Mouse (Mus musculus) common myeloid progenitor, adult 5-6 weeks (primary cell): ENCODE results near the gene Trpm6. TPM values are rescaled to one million over a fixed set of nuclear protein-coding genes. Genes with fewer than 3 reads are reported as not detected.

Source experiments
- ATAC-seq: replicated peaks from 2 replicates; pipeline ENCODE4 v1.8.0; 2016; ENCODE audit warnings: low read depth, mild to moderate bottlenecking, moderate TSS enrichment, inconsistent platforms; ENCODE audit not compliant: poor library complexity, severe bottlenecking
- total RNA-seq: library from RNA; stranded (forward); fragments of 200-1000, 187-1606 nt; gene quantifications from 2 replicates; pipeline ENCODE4 v1.2.3, GENCODE M21; 2017

The Trpm6 gene
- total RNA-seq, 1 experiment from 2014 or later, result not detected

DNA sequence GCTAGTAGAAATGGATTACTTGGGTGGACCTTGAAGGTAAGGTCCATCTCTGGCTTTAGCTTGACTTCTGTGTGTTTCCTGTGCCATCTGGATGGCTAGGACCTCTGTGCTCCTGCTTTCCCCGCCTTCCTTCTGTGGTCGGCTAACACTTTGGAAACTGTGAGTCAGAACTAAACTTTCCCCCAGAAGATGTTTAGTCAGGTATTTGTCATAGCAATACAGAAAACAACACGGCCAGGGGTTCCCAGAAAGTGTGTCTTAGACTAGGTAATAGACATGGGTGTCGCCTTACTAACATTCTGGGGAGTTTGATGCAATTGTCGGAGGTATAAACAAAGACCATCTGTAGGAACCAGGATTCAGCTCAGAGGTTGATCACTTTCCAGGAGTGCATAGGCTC lies 16.6 kb downstream of the Trpm6 start:
- ATAC-seq, result no peak

GRCm38 (mm10) chr19:18771048-18771447 lies 21.3 kb downstream of the Trpm6 start:
- 0 out of 2 replicates have a peak, but pooled peaks have one; percentile 22 for ATAC-seq

- no peak for ATAC-seq
These were observed 21.8 kb downstream of the Trpm6 start for GRCm38 (mm10) chr19:18771561-18771960.

DNA sequence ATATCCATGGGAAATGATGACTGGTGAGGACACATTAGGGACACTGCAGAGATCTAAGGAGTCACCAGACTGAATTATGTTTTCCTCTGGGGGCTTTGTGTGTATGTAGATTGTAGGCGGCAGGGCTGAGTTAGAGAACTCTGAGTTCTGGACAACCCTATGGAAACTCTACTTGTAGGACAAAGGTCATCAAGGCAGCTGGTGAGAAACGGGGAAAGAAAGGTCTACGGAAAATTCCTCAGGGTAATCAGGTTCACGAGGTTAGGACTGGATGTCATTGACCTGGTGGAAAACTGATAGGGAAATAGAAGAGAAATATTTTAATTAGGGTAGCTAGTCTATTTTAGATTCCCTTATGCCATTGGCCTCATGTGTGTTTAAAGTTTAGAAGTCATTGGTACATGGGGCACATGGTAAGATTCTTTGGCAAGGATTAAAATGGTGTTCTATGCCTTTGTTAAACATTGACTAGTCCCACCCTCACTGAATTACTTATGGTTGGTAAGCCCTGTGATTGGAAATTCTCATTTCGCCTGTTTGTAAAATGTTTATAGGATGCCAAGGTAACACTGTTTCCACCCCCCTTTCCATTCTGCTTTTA lies 23.2 kb downstream of the Trpm6 start:
- ATAC-seq, result no peak

- ATAC-seq, result no peak
These were observed 24.3 kb downstream of the Trpm6 start for GRCm38 (mm10) chr19:18774085-18774484.

DNA sequence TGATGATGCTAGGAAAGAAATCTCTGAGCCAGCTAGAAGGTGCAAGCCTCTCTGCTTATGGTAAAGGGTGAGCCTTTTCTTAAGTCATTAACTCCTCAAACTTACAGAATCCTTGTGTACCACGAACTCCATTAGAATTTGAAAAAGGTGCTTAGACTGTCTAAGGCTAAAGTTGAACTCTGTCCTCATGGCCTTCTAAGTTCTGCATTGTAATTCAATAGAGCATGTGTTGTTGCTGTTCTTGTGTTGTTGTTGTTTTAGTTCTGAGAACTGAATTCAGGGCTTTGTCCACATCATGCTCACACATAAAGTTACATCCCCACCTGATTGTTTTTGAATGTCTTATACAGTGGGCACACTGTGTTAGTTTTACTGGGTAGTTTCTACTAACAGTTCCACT lies 49.9 kb downstream of the Trpm6 start:
- ATAC-seq, result no peak

GRCm38 (mm10) chr19:18811264-18811663 lies 61.5 kb downstream of the Trpm6 start:
- no peak for ATAC-seq

DNA sequence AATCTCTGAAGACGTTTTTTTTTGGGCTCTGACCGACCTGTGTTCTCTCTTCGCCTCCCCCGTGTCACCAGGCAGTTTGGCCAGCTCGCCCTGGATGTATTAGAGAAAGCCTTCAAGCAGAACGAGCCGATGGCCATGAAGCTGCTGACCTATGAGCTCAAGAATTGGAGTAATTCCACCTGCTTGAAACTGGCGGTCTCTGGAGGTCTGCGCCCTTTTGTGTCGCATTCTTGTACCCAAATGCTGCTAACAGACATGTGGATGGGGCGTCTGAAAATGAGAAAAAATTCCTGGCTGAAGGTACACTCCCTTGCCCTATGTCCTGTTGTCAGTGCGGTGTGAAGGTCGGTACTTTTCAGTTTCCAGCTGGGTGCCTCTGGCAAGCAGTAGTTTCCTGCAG lies 65.4 kb downstream of the Trpm6 start:
- no peak for ATAC-seq

GRCm38 (mm10) chr19:18817425-18817824 lies 67.6 kb downstream of the Trpm6 start:
- ATAC-seq, result no peak

- no peak for ATAC-seq
These were observed 78.8 kb downstream of the Trpm6 start for GRCm38 (mm10) chr19:18828601-18829000.

DNA sequence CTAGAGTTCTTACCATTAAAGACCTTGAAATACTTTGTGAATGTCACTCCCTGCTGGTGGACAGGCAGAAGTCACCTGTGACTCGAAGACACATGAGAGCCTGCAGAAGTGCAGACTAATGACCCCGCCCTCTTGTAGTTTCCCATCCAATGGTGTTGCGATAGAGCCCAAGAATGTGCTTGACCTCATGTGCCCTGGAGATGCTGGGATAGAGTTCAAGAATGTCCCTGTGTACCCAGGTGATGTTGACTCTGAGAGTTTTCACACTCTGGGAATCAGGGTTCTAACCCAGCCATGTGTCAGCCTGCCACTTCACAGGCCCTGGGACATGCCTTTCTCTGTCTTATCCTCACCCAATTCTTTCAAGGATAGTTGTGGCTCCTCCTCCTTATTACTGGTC lies 81.4 kb downstream of the Trpm6 start:
- no peak for ATAC-seq

DNA sequence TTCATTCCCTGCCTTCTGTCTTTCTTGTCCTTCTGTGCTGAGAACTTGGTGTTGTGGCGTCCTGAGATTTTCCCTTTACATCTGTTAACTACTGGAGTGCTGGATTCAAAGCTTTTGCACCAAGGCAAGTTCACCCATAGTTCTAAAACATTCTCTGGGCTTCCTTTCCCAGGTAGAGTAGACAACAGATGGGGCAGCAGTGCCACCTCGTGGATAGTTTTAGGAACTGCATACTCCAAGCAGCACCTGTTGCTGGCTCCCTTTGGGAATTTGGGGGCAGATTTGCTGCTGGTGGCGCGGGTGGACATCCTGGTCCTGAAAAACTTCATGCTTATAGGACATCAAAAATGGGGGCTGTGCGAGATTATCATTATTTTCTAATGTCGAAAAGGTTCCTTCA lies 85.2 kb downstream of the Trpm6 start:
- peak; percentile 95 for ATAC-seq

DNA sequence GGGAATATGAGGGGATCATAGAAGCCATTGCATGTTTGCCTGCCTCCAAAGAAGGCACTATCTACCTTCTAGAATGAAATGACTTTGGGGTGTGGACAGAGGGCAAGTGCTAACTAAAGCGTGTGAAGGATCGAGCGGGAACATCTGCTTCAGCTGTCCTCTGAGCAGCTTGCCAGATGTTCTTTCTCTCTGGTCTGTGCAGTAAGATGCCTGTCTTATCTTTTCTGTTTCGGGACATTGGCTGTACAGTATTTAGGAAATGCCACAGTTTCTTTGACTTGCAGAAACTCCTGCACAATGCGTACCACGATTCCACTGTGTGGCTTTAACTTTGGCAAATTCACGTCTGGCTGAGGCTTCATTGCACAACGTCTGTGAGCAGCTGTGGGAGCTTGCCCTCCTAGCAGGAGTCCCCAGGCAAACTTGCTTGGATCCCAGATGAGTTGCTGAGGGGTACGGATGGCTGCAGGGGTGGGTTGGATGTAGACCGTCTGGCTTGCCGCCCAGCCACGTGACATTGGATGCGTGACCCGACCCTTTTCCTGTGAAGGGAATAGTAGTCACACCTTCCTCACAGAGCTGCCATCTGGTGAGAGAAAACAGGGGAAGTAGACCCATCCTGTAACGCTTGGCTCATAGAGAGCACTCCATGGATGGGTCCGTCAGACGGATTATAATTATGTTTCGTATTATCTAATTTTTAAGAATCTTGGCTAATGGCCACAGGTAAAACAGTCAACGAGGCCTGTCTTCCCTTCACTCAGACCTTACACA lies 92.2 kb downstream of the Trpm6 start:
- ATAC-seq, result no peak

DNA sequence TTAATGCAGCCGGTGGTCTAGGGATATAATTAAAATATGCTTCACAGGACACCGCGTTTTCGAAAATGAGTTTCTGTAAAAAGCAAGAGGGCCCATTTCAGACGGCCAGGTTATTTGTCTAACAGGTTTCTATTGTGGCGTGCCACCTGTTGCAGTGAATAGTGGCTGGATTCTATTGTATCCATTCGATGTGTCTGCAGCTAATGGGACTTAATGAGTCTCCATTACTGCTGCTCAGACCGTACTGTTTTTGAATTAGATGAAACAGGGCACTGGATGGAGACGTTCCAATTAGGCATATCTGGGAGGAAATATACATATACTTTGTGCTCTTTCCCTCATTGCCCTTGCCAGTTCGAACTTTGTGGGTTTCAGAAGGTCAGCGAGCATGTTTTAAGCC lies 92.8 kb downstream of the Trpm6 start:
- ATAC-seq, result no peak

GRCm38 (mm10) chr19:18846336-18846735 lies 96.6 kb downstream of the Trpm6 start:
- no peak for ATAC-seq

- ATAC-seq, result no peak
These were observed 118.5 kb downstream of the Trpm6 start for GRCm38 (mm10) chr19:18868311-18868710.

- no peak for ATAC-seq
These were observed 123.2 kb downstream of the Trpm6 start for GRCm38 (mm10) chr19:18872792-18873569.

DNA sequence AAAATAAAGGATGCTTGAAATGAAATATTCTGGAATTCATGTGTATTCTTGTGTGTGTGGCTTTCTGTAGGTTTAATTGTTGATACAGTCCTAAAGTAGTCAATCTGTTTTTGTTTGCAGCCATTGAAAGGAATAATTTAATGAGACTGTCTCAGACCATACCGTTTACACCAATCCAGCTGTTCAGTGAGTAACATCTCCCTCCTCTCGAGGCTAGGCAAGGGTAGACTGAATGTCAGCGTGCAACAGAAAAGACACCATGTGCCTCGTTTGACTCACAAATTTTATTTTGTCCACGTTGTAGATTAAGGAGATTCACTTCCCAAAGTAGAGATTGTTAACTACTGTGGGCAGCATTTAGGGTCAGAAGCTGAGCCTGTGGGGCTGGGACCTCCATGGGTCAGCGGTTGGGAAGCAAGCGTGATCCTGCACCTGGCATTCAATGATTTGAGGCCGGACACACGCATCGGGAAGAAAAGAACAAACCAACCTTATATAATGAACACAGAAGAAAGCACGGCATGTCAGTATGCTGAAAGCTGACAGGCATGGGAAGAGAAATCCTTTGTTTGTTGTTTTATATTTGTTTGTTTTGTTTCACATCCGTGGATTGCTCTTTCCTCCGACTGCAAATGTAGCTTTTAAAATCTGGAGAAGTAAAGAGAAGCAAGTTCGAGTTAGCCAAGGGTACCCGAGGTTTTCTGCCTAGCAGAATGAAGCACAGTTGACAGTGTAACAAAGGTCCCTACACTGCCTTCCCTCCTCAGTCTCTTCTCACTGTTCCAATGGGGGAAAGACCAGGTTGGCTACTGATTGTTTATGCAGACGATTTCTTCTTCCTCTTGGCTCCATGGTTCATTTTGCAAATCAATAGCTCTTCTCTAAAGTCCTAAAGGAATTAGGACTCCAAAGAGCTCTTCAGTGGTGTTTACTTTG lies 124.2 kb downstream of the Trpm6 start:
- no peak for ATAC-seq

DNA sequence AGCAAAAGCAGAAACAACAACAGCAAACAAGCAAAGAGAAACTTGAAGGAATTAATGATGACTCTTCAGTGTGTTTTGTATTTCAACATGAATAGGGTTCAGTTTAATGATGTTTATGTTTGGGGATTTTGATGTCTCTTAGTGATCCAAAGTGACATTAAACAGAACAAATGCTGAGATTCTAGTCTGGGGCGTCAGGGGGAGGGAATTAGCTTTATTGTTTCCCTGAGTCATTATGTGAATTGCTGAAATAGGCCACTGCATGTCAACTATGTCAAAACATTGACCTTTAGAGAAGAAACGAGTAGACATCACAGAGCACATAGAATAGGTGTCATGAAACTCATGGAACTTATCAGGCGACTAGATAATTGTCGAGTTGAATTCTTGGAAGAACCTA lies 129.5 kb downstream of the Trpm6 start:
- no peak for ATAC-seq

- ATAC-seq, result no peak
These were observed 131.4 kb downstream of the Trpm6 start for GRCm38 (mm10) chr19:18881162-18881561.
